Mouse (Mus musculus): ENCODE measurements at regions not wholly inside any gene's neighbourhood (a gene's known extent, or its start where the extent isn't known, plus 50 kb on each side); places are given as distances from the start of the nearest gene placed in this dataset.

DNA sequence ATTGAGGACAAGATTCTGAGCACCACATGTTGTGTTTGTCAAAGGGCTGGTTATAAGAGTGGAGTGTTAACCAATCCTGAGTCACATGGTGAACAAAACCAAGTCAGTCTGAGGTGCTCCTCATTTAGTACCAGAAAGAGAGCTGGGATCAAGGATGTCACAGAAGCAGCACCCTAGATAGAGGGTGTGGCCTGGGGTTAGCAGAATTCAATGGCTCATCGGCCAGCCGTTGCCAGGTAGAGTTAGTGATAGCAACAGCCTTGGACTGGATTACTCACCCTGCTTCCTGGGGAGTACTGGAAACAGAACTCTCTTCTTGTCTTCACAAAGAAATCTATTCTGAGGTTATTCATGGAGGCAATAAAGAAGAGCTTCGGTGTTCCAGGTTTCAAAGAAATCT lies 318.9 kb downstream of the Isl1 start:
- TF ChIP-seq CTCF (IDR thresholded peaks at IDR 0.05): no peak
- H3K27ac ChIP-seq: no peak overlapping the region
- no peak overlapping the region for H3K4me3 ChIP-seq
- intact Hi-C loops (cut with DNase I): no loop called here
- DNase-seq (ENCODE audit: extremely low spot score in 1 of 2, low spot score in 2 of 2): no peak

DNA sequence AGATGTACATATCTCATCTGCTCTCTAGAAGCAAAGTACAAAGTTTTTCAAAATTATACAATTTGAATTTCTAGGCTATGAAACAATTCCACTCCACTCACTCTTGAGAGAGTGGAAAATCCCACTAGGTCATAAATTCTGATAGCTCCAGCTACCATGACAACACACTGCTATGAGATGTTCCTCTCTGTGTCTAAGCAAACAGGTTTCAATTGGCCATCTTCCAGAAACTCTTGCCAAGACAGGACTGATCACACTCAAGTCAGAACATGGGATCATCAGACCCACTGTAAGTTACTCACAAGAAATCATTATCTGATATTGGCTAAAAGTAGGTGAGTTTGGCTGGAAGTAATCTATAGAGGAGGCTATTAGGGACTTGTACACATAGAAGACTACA lies 320.4 kb downstream of the Isl1 start:
- no peak for DNase-seq (ENCODE audit: extremely low spot score in 1 of 2, low spot score in 2 of 2)
- Histone ChIP-seq H3K4me3 (no peak overlapping the region), H3K27ac (no peak overlapping the region)
- no peak for TF ChIP-seq CTCF (IDR thresholded peaks at IDR 0.05)
- intact Hi-C loops (cut with DNase I): no loop called here

DNA sequence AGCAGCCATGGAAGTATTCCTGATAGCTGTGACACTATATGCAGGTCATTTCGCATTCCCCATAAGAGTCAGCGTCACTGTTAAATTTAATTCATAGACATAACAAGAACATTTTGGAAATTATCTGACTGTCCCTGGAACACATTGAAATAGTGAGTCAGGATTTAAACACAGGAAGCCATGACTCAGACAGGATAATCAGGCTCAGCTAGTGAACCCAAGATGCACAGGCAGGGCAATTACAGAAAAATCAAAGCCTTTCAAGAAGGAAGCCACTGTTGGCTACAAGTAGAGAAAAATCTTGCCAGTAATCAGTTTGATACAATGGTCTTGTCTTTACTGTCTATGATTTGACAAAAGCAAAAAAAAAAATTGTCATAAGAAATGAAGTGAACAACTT lies 323.2 kb downstream of the Isl1 start:
- H3K27ac ChIP-seq: no peak overlapping the region
- TF ChIP-seq CTCF (IDR thresholded peaks at IDR 0.05): no peak
- no peak for DNase-seq (ENCODE audit: extremely low spot score in 1 of 2, low spot score in 2 of 2)
- no peak overlapping the region for H3K4me3 ChIP-seq
- intact Hi-C loops (cut with DNase I): no loop called here

DNA sequence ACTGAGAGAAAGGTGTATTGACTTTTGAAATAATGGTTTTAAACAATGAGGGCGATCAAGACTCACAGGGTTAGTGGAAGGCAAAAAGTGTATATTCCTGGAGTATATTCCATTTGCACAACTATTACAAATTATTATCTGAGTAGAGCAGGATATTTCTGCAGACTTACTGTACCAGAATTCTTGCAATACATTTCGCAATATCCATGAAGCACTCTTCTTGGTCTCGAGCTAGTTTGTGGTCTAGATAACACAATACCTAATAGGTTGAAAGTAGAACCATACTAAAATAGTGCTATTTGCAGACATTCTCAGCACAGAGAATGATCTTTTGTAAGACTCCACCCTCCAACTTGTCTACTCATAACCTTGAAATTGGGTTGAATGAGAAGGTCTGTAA lies 323.8 kb downstream of the Isl1 start:
- Histone ChIP-seq H3K27ac (no peak overlapping the region), H3K4me3 (no peak overlapping the region)
- TF ChIP-seq CTCF (IDR thresholded peaks at IDR 0.05): no peak
- intact Hi-C loops (cut with DNase I): no loop called here
- no peak for DNase-seq (ENCODE audit: extremely low spot score in 1 of 2, low spot score in 2 of 2)

DNA sequence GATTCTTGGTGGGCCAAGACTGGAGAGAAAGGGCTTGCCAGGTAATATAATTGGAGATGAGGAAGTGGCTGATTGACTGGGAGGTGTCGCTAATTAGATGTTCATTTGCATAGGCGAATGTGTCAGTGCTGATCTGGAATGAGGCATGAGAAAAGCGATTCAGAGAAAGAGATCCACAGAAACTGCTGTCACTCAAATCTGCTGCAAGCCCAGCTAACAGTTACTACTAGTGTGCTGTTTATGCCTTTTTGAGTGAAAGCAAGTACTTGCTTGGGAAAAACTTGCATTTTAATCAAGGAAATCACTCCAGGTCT lies 331.6 kb downstream of the Isl1 start:
- intact Hi-C loops (cut with DNase I): no loop called here
- DNase-seq (ENCODE audit: extremely low spot score in 1 of 2, low spot score in 2 of 2): no peak
- TF ChIP-seq CTCF (IDR thresholded peaks at IDR 0.05): no peak
- H3K4me3 ChIP-seq: no peak overlapping the region
- H3K27ac ChIP-seq: no peak overlapping the region

DNA sequence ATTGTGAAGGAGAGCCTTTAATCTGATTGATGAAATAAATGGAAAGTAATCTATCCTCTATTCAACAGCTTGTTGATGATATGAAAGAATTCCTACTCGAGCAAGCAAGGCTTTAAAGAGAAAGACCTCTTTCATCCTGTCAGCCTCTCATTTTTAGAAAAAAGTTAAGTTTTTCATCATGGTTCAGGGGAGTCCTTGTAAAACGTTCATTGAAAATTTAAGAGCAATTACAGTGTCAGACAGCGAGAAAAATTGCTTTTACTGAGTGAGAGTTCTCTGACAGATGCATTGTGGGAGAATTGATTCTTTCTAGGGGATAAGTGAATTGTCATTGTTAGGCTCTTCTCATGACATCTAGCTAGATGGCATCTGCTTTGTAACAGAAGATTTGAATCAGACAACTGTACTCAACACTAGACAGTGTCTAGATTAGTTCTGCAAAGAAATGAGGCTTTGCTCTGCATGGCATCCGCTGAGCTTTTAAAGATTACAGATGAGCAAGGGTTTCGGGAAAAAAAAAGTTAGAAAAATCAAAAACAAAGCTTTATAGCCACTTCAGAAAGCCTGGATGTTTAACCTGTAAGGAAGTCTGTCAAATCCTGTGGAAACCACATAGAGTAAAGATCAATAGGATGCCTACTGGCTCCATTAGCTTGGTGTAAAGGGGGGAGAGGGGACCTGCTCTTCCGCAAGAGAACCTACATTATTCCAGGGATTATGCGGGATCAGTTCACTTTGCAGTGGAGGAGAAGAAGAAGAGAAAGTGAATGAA lies 332.2 kb downstream of the Isl1 start:
- DNase-seq (ENCODE audit: extremely low spot score in 1 of 2, low spot score in 2 of 2): no peak
- no peak overlapping the region for H3K27ac ChIP-seq
- no peak for TF ChIP-seq CTCF (IDR thresholded peaks at IDR 0.05)
- H3K4me3 ChIP-seq: no peak overlapping the region
- intact Hi-C loops (cut with DNase I): no loop called here
